In genomic region chr7:49758934-49759571, GRCm38 (mm10) we compare ENCODE assay signal across 8 mouse cellular contexts. TPM values are rescaled to one million over a fixed set of nuclear protein-coding genes. Genes with fewer than 3 reads are reported as not detected.
DNase-seq lines count a peak whose midpoint lies in the region; ATAC-seq and TF ChIP-seq lines count a peak whose summit lies in the region.

Gene Htatip2, plus strand, starts transcription at chr7:49759115.

- peak within 1 kb of the TSS; percentile 72 for H3K9ac ChIP-seq in heart, embryonic 14.5 days (ENCODE audit: low read length)
- peak within 1 kb of the TSS; percentile 60 for H3K9ac ChIP-seq in kidney, postnatal 0 days (ENCODE audit: low read depth, low read length)

- H3K4me3 ChIP-seq in heart, embryonic 14.5 days (ENCODE audit: control insufficient read depth in 1 of 2, insufficient read depth in 1 of 2, low read depth in 1 of 2, low read length in 2 of 2) = peak within 1 kb of the TSS; percentile 65 to 69
- peak within 1 kb of the TSS; percentile 53 for H3K4me3 ChIP-seq in kidney, postnatal 0 days (replicated peaks; ENCODE audit: low read depth, low read length)
- H3K4me3 ChIP-seq in lung, adult 2 months (replicated peaks; ENCODE audit: extremely low read depth, low read depth, low read length) = peak within 1 kb of the TSS; percentile 80
- peak within 1 kb of the TSS; percentile 44 for H3K4me3 ChIP-seq in olfactory bulb, adult 2 months (ENCODE audit: insufficient read depth, low read depth, low read length)

- H3K4me2 ChIP-seq in heart, embryonic 14.5 days (ENCODE audit: low read length) = peak within 1 kb of the TSS; percentile 92
- peak within 1 kb of the TSS; percentile 91 for H3K4me2 ChIP-seq in kidney, postnatal 0 days (ENCODE audit: low read length)

- WGBS in heart, embryonic 14.5 days = 1% methylated on average over 31 of the region's 42 CpGs
- WGBS in kidney, postnatal 0 days = 3% methylated on average over 32 of the region's 42 CpGs
- WGBS in lung, adult 2 months = 3% methylated on average over 36 of the region's 42 CpGs
- 4% methylated on average over 41 of the region's 42 CpGs for whole genome bisulfite sequencing in olfactory bulb, adult 2 months

- peak; percentile 65 for DNase-seq in 416B (ENCODE audit: low read depth)
- peak; percentile 24 for DNase-seq in kidney, postnatal 0 days (ENCODE audit: low spot score)
- peak; percentile 50 for DNase-seq in lung, adult 2 months
- DNase-seq in thymus, postnatal 36 days = peak; percentile 76 to 82

- peak; percentile 58; the same call in 1 of the 2 replicates for TF ChIP-seq POLR2A in lung, adult 2 months (IDR thresholded peaks at IDR 0.05; ENCODE audit: borderline replicate concordance, extremely low read depth, low read depth, low read length)
- no peak for TF ChIP-seq POLR2A in olfactory bulb, adult 2 months (IDR thresholded peaks at IDR 0.05; ENCODE audit: insufficient read depth, low read depth, low read length)

- ATAC-seq in activated CD4-positive, CD25-positive, alpha-beta regulatory T cell, adult 4 months = peak; percentile 89
- ATAC-seq in erythroblast, adult 5-6 weeks (replicated peaks; ENCODE audit: low FRiP score, poor library complexity, severe bottlenecking) = peak; percentile 77
- peak; percentile 71 for ATAC-seq in heart, embryonic 14.5 days (ENCODE audit: insufficient number of reproducible peaks, insufficient read depth, low FRiP score, low read depth)
- ATAC-seq in kidney, postnatal 0 days (replicated peaks; ENCODE audit: low FRiP score, low read depth) = peak; percentile 65

- no peak for TF ChIP-seq CTCF in kidney, postnatal 0 days (IDR thresholded peaks at IDR 0.05; ENCODE audit: low read depth)
- TF ChIP-seq CTCF in lung, adult 2 months (IDR thresholded peaks at IDR 0.05; ENCODE audit: insufficient read depth, low read length) = no peak
- no peak for TF ChIP-seq CTCF in olfactory bulb, adult 2 months (IDR thresholded peaks at IDR 0.05; ENCODE audit: insufficient read depth, low read depth, low read length)

- H3K27ac ChIP-seq in heart, embryonic 14.5 days (replicated peaks in 1 of 2; ENCODE audit: control insufficient read depth in 1 of 2, insufficient read depth in 1 of 2, low read depth in 2 of 2, low read length in 2 of 2) = no peak within 1 kb of the TSS
- H3K27ac ChIP-seq in kidney, postnatal 0 days = no peak within 1 kb of the TSS
- no peak within 1 kb of the TSS for H3K27ac ChIP-seq in olfactory bulb, adult 2 months (ENCODE audit: insufficient read depth, low read depth, low read length)

- H3K9me3 ChIP-seq in heart, embryonic 14.5 days (ENCODE audit: control insufficient read depth, low read length) = 0 out of 2 replicates have a peak, but pooled peaks cover 4% of the 10 kb centered on the region
- H3K9me3 ChIP-seq in kidney, postnatal 0 days (replicated peaks; ENCODE audit: low read length) = no peaks in the 10 kb centered on the region

- H3K27me3 ChIP-seq in heart, embryonic 14.5 days (ENCODE audit: control insufficient read depth, insufficient read depth, low read length) = no peaks in the 10 kb centered on the region
- H3K27me3 ChIP-seq in kidney, postnatal 0 days (ENCODE audit: insufficient read depth, low read length) = no peaks in the 10 kb centered on the region

- peaks cover 2 to 9% of the 10 kb centered on the region in 2 experiments; a peak in 3 of 4 replicates for H3K4me1 ChIP-seq in heart, embryonic 14.5 days (ENCODE audit: control insufficient read depth in 2 of 2, insufficient read depth in 2 of 2, low read length in 2 of 2)
- 0 out of 2 replicates have a peak, but pooled peaks cover 7% of the 10 kb centered on the region for H3K4me1 ChIP-seq in kidney, postnatal 0 days (replicated peaks; ENCODE audit: insufficient read depth, low read length)
- peaks cover 3% of the 10 kb centered on the region for H3K4me1 ChIP-seq in lung, adult 2 months (ENCODE audit: control insufficient read depth, insufficient read depth, low read length)
- H3K4me1 ChIP-seq in olfactory bulb, adult 2 months (ENCODE audit: control insufficient read depth, insufficient read depth, low read length) = peaks cover 13% of the 10 kb centered on the region

- H3K36me3 ChIP-seq in heart, embryonic 14.5 days (ENCODE audit: control insufficient read depth, insufficient read depth, low read length) = no peaks in the 10 kb centered on the region
- no peaks in the 10 kb centered on the region for H3K36me3 ChIP-seq in kidney, postnatal 0 days (ENCODE audit: insufficient read depth, low read length)

RNA-seq across cellular contexts. Expression of gene Htatip2, which starts in this region (rescaled TPM):
- 10 to 100 TPM; 38.4 to 46.6 TPM for polyA plus RNA-seq in activated CD4-positive, CD25-positive, alpha-beta regulatory T cell, adult 4 months (2017; shearing (Covaris generic))
- total RNA-seq in erythroblast, adult 5-6 weeks (2015; ENCODE audit: low replicate concordance) = 37.2 and 48.2 TPM in 2 replicates
- 40.9 and 85.6 TPM in 2 replicates for total RNA-seq in erythroblast, adult 5-6 weeks (2017; ENCODE audit: low replicate concordance)
- polyA plus RNA-seq in heart, embryonic 14.5 days (2014; fragmentation: Nextera tagmentation; extraction: Ambion mirVana) = 14.9 TPM in 2 replicates
- 11.3 and 12.6 TPM in 2 replicates for polyA plus RNA-seq in kidney, postnatal 0 days (2015; fragmentation: Nextera tagmentation; extraction: Ambion mirVana)
- polyA plus RNA-seq in lung, adult 2 months (2012; rRNA removed) = 6.4 and 11.7 TPM in 2 replicates
- polyA plus RNA-seq in olfactory bulb, adult 2 months (2012; ENCODE audit: insufficient read depth, insufficient read length, low replicate concordance, missing spikeins) = not detected in 2 replicates

Comparison
In these comparisons a context has a peak if more than half of its experiments do, and no peak if none do; other contexts are left out.
1. DNase-seq: peak in every context shown above with its lines; median percentile 79 in thymus, postnatal 36 days; 65 in 416B; 50 in lung, adult 2 months; 24 in kidney, postnatal 0 days.